Mouse (Mus musculus) urinary bladder, adult 2 months (tissue): Measurements from ENCODE around the gene Efcc1. TPM values are rescaled to one million over a fixed set of nuclear protein-coding genes. Genes with fewer than 3 reads are reported as not detected.
"Not testable (repeated sequence)": the region's sequence is repeated elsewhere in the genome, so short reads cannot be mapped to it uniquely, and the experiment has no call there.

Source experiments
- DNase-seq: peaks from one replicate; pipeline ENCODE4 v3.0.0; 2022; ENCODE audit warnings: low spot score
- polyA plus RNA-seq: library from polyadenylated mRNA; depleted of rRNA; stranded (reverse); fragments of >200 nt; gene quantifications from 2 replicates; pipeline ENCODE4 v1.2.3, GENCODE M21; 2012

Efcc1 gene
- polyA plus RNA-seq, 1 experiment, result 3.9 TPM

DNA sequence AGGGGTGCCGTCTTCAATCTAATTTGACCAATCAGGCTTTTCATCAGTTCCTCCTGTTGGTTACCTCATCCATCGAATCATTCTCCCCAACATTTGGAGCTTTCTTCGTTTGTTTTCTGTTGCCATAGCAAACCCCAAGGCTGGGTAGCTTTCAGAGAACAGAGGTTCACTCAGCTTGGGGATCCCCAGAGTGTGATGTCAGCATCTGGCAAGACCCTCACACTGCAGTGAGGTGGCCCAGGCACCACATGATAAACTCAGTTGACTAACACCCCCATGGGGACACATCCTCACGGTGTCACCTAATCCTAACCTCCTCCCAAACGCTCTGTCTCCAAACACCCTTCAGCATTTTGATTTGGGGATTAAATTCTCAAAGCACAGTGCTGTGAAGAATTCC is 12.6 kb downstream of the Efcc1 start:
- no peak for DNase-seq

DNA sequence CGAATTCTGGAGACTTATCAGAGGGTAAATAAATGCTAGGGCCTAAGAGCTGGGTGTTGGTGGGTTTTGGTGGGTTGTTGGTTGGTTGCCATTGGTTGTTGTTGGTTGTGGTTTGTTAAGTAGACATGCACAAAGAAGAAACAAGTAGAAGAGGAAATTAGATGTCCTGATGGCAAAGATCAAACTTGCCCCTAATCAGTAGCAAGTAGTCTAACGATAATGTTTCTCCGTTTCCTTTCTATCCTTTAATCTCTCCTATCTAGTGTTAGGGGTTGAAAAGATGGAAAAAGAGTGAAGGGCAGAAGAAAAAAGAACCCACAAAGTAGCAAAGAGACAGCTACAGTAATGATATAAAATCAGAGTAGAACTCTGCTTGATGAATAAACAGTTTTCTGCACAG is 14.0 kb downstream of the Efcc1 start:
- DNase-seq, result no peak

DNA sequence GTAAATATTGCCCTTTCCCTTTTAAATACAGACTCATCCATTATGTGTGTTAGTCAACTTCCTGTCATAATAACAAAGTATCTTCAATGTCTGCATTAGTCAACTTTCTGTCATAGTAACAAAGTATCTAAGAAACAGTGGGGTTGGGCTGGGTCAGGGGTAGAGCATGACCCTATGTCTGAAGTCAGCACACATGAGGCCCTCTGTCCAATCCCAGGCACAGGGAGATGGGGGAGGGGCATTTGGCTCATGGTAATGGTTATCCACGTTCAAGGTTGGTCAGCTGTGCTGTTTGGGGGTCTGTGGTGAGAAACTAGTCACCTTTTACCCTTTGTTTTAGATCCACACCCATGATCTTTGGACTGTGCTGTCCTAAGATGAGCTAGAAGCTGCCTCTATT is 14.6 kb downstream of the Efcc1 start:
- DNase-seq, result no peak

DNA sequence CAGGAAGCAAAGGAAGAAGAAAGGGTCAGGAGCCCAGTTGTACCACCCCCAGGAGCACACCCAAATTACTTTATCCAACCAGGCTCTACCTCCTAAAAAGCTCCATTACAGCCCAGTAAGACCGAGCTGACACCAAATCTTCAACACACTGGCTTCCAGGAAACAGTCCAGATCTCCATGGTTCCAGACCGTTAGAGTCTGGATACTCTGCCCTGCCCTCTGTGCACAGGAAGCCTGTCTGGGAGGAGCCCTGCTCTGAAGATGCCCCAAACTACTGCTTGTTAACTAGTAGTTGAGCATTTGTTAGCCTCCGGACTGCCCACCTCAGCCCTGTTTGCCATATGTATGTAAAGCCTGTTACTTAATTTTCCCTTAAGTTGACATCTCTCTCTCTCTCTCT is 15.4 kb downstream of the Efcc1 start:
- no peak for DNase-seq

DNA sequence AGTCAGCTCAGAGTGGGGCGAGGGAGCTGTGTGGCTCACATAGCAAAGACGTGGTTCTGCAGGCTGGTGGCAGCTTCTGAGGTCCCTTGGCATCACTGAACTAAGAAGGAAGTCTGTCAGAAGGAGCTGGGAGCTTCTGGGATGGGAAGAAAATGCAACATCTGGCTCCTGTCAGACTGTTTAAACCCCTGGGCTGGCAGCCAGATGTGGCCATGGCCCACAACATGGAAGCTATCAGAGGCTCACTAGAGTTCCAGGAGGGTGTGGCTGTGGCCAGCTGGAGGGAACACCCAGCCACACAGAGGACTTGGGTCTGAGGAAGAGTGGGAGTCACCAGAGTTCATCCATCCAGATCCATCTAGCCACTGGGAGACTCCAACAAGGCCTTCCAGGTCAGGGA is 16.2 kb downstream of the Efcc1 start:
- no peak for DNase-seq

DNA sequence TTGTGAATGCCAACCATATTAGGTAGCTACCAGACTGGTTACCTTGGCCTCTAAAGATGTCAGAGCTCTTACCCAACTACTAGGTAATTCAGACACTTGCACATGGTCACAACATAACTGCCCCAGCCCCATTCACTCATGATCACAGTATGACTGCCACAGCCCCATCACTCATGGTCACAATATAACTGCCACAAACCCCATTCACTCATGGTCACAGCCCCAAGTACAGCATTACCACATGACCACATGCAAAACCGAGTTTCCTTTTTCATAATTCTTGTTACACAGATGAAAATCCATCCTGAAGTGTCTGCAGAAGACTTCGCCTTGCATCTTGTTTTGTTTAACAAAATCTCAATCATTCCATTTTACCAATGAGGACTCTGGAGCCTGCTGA is 17.4 kb downstream of the Efcc1 start:
- DNase-seq, result no peak

DNA sequence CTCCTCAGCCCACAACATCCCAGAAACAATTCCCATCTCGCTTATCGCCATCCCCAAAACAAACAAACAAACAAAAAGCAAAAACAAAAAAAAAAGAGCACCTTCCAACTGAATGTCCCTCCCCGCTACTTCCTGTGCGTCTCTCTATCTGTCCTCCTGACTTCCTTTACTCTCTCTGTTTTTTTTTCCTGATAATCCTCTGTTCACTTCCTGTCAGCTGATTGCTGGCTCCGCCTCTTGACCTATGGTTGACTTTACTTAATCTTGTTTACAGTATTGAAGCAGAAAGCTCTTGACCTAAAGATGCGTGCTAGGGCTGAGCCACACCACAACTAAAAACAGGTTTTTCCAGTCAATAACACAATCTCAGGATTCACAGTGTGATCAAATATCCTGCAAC is 17.9 kb downstream of the Efcc1 start:
- no peak for DNase-seq

DNA sequence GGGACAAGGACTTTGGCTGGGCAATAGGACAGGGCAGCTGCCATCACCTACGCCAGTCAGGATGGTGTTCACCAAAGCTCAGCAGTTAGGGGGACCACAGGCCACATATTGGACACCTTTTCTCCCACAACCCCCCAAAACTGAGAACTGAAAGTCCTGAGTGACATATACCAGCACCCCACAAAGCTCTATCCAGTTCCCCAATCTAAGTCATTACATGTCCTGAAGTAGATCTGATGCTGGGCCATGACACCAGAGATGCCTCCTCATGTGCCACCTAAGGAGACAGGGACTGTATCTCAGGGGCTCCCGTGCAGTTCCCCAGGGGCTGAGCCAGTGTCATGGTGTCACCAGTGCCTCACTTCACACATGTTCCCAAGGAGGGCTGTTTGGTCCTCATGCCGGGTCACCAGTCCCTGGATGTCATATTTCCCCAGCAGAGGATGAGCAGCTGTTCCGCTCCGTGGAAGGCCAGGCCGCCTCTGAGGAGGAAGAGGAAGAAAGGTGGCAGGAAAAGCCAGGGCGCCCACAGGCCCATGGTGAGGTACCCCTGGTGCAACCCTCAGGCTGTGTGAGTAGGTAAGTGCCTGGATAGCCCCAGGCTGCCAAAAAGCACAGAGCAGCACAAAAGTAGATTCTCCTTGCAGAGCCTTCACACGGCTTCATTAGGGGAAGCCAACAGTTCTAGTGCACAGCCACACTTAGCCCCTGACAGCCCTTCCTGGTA is 19.7 kb downstream of the Efcc1 start:
- no peak for DNase-seq

DNA sequence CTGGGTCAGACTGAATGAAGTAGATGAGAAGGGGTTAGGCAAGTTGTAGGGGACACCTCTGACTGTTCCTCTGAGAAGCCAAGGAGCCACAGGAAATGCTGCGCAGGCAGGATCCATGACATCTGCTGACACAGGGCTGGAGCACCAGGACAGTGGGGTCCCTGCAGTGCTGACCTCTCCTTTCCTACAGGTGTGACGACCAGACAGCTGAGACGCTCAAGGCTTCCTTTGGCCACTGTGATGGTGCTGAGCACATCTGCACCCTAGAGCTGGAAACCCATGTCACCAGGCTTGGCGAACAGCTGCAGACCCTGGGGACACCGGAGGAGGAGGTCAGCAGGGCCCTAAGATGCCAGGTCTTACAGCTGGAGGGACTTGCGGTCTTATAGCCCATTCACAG is 20.9 kb downstream of the Efcc1 start:
- DNase-seq, result no peak

DNA sequence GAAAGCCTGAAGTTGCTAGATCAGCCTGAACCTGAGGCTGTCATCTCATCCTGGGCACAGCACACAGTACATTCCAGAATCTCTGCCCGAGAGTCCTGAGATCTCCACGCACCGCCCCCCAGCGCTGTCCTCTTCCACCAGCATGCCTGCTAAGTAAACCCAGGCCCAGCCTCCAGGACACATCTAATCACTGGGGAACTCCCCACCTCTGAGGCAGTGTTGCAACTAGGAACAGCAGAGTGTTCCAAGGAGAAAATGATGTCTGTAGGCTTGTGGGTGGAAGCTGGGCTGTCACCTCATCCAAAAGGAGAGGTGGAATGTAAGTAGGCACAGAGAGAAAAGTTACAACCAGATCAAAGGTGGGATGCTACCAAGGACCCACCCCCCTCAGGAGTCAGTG is 24.5 kb downstream of the Efcc1 start:
- no peak for DNase-seq

DNA sequence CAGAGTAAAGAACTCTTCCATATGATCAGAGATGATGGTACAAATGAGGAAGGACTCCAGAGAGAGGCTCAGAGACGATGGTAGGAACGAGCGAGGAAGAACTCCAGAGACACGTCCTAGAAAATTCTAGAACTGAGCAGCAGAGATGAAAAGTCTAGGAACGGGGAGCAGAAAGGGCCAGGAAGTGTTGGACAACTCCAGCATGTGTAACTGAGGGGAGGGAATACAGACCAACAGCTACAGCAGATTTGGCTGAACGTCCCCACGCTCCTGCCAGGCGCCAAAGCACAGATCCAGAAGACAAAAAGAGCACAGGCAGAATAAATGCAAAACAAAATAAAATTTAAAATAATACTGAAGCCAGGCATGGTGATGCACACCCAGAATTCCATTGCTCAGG is 26.2 kb downstream of the Efcc1 start:
- no peak for DNase-seq

DNA sequence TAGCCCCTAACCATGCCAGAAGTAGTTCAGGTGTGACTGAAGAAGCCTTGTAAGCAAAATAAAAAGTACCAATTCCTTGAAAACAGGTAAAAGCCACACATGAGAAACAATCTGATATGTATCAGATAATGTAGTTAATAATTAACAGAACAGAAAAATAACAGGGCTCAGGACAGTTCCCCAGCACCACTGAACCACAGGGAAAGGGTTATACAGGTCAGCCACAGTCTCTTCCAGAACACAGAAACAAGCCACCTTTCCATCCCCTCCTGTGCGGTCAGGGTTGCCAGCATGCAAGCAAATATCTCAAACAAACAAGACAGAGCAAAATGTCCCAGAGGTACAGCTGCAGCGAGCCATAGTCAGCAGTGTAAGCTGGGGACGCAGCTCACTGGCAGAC is 28.7 kb downstream of the Efcc1 start:
- DNase-seq, result no peak

DNA sequence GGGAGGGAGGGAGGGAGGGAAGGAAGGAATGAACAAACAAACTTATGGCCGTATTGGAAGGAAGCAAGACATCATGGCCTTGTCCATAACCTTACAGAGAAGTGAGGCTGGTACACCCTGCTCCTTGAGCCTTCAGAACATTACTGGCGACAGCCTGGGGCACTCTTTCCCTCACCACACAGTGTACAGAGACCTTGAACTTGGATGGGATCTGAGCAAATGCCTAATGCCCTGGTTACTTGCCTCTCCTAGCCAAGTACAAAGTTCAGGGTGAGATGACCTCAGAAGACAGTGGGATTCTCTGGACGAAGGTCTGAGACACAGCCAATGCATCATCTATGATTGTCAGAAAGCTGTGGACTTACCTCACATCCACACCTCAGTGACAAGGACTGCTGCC is 29.2 kb downstream of the Efcc1 start:
- no peak for DNase-seq

DNA sequence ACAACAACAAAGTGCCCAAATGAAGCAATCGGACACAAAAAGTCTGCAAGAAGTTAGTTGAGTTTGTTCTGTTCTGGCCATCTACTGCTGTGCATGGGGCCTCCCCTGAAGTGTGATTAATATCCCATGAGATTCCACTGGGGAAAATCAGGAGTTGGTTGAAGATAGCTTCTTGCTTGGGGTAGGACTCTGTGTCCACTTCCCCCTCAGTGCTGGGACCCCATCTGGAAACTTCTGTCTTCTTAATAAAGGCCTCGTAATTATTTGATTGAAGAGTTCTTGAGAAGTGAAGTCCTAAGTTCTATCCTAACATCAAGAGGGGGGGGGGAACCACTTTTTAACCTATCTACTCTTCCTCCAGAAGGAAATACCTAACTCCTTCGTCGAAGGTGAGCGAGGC is 31.5 kb downstream of the Efcc1 start:
- DNase-seq, result no peak

DNA sequence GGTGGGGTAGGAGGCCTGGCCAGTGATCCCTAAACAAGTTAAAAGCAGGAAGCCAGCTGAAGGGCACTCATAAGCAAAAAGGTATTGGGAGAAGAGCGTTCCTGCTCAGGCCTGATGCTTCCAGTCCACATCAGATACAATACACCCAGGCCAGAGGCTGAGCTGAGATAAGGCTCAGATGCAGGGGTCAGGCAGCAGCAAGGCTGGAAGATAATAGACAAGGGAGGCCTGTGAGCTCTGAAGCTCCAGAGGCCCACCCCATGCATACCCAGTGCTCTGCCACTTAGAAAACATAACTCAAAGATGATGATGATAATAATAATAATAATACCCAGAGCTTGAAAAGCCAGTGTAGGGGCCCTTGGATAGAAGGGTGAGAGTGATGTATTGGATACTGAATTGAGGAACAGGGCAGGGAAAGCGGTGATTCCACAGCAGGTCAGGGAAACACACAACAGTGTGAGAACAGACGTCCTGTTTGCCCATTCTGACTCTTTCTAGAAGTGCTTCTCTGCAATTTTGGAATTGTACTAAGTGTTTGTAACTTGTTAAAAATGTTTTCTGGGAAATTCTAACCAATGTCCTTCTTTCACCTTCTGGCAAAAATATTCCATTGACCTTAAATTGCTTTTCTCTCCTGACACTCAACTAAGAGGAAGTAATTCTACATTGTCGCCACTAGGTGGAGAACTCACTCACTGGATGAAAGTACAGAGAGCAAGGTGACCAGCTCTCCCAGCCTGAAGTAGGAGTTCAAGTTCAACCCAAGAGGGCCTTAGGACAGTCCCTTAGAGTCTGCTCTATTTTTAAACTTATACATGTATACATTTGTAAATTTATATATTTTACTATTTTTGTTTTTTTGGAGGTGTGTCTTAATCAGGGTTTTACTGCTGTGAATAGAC is 33.0 kb downstream of the Efcc1 start:
- DNase-seq, result no peak

DNA sequence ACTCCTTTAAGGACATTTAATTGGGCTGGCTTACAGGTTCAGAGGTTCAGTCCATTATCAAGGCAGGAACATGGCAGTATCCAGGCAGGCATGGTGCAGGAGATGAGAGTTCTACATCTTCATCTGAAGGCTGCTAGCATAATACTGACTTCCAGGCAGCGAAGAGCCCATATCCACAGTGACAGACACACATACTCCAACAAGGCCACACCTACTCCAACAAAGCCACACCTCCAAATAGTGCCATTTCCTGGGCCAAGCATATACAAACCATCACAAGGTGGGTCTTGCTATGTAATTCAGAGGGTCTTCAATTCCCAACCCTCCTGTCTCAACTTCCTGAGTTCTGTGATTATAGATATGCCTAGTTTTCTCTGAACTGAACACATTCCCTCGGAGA is 33.6 kb downstream of the Efcc1 start:
- not testable (repeated sequence) for DNase-seq

DNA sequence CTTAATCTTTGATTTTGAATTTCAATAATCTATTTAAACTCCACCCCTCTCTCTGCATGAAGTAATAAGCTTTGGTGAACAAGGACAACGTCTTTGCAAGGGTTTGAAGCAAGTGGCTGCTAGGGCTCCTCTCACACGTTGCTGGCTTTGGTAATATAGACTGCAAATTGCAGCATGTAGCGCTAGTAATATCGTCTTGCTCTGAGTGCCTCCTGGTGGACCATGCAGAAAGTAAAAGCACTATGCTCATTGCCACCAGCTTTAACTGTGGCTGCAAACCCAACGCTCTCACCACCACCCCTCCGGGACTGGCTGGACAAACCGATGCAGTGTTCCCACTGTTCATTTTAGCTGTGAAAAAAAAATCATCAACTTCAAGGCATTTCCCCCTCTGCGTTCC is 40.0 kb downstream of the Efcc1 start:
- DNase-seq, result no peak

DNA sequence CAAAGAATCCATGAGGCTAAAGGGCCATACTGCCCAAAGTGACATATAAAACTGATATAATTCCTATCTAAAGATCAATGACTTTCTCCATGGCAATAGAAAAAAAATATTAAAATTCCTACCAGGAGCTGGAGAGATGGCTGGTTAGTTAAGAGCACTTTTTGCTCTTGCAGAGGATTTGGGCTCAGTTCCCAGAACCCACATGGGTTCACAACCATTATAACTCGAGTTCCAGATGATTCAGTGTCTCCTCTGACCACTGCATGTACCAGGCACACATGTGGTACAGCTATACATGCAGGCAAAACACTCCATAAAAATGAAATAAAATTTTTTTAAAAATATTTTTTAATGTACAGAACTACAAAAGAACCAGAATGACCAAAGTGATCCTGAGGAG is 43.8 kb downstream of the Efcc1 start:
- DNase-seq, result no peak

DNA sequence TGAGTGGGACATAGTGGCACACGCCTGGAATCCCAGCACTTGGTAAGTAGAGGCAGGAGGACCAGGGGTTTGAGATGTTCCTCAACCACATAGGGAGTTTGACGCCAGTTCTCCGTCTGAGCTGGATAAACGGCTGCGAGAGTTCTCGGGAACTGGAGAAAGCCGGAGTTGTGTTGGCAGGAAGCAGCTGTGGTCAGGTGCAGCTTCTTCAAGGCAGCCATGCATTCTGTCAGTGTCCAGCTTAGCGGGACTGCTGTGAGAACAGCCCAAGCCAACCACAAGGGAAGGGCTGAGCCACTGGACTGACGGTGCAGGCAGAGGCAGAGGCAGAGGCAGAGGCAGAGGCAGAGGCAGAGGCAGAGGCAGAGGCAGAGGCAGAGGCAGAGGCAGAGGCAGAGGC is 44.2 kb downstream of the Efcc1 start:
- no peak for DNase-seq

DNA sequence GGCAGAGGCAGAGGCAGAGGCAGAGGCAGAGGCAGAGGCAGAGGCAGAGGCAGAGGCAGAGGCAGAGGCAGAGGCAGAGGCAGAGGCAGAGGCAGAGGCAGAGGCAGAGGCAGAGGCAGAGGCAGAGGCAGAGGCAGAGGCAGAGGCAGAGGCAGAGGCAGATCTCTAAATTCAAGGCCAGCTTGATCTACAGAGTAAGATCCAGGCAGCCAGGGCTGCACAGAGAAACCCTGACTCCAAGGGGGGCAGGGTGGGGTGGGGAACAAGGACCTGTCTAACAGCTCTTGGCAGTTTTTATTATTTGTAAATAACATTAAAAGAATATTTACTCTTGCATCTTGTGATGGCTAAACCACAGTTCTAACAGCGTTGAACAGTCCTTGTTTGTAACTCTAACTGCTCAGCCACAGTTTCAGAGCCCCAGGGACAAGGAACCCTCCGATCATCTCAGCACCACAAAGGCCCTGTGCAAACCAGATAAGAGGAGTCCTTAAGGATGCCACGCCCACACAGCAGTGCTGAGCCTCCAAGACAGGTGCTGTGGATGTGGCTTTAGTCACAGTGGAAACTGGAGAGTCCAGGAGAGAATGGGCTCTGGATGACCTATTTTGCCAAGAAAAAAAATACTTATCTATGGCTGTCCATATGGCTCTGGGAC is 45.0 kb downstream of the Efcc1 start:
- no peak for DNase-seq

DNA sequence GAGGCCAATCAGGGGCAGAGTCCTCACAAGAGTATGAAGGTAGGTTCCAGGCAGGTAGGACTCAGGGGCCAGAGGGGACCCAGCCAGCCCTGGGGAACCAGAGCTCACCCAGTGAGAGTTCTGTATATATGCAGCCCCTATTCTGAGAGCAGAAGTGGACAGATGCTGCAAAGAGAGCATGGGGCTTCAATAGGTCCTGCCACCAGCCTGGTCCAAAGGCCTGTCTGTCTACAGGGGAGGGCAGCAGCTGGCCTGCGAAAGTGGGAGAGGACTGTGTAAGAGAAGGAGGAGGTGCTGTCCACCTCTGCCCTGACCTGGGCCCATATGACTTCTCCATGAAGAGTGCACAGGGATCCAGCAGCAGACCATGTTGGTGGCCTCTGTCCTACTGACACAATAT is 46.0 kb downstream of the Efcc1 start:
- no peak for DNase-seq

DNA sequence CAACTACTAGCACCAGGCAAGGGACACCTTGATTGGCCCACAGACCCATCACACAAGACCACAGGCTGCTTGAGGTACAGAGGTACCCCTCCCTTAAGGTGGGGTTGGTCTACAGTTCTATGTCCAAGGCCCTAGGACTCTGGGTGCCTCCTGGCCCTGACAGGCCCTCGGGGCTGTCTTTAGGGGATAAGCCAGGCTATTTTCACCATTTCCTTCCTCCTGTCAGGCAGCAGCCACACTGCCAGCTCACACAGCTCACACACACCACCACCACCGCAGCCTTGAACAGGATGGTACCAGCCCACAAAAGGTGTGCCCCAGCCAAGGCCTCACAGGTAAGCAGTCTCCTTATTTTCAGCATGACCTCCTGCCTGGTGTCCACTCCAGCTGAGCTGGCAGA is 47.2 kb downstream of the Efcc1 start, which contains the start of gene Gp9:
Gp9 (plus strand) TSS at position 231 of the 400 bp plus-strand sequence.
- DNase-seq, result no peak
